Mouse (Mus musculus) cerebellum, postnatal 36 days (tissue): ENCODE results near the gene Fkbp14.

Experiments
- DNase-seq, 2 experiments: peaks; one replicate each; pipeline ENCODE4 v3.0.0; 2021 to 2022; ENCODE audit warnings: mixed read lengths in 2 of 2

Fkbp14 gene

GRCm38 (mm10) chr6:54597208-54597607 lies at the start of gene Fkbp14:
Gene Fkbp14 (minus strand): TSS chr6:54597308.
- no peak for DNase-seq

GRCm38 (mm10) chr6:54643181-54643580 lies 46.1 kb upstream of the Fkbp14 start:
- no peak for DNase-seq

- no peak for DNase-seq
Measured at GRCm38 (mm10) chr6:54641953-54642352, 44.8 kb upstream of the Fkbp14 start.

GRCm38 (mm10) chr6:54639877-54640276 lies 42.8 kb upstream of the Fkbp14 start:
- no peak for DNase-seq

GRCm38 (mm10) chr6:54631462-54631861 lies 34.4 kb upstream of the Fkbp14 start:
- peak; percentile 15 to 26 for DNase-seq

GRCm38 (mm10) chr6:54629734-54630133 lies 32.6 kb upstream of the Fkbp14 start:
- DNase-seq: peak; percentile 30 to 31

GRCm38 (mm10) chr6:54628381-54628780 lies 31.3 kb upstream of the Fkbp14 start:
- no peak for DNase-seq

GRCm38 (mm10) chr6:54620357-54620756 lies 23.2 kb upstream of the Fkbp14 start:
- no peak for DNase-seq

- DNase-seq: no peak
Measured at GRCm38 (mm10) chr6:54619530-54619929, 22.4 kb upstream of the Fkbp14 start.

- no peak for DNase-seq
Measured at GRCm38 (mm10) chr6:54617363-54617762, 20.3 kb upstream of the Fkbp14 start.

GRCm38 (mm10) chr6:54606241-54606640 lies 9.1 kb upstream of the Fkbp14 start:
- DNase-seq: no peak

GRCm38 (mm10) chr6:54604001-54604715 lies 7.0 kb upstream of the Fkbp14 start:
- DNase-seq: no peak

GRCm38 (mm10) chr6:54602891-54603290 lies 5.8 kb upstream of the Fkbp14 start:
- DNase-seq: no peak

- no peak for DNase-seq
Measured at GRCm38 (mm10) chr6:54600681-54601347, 3.7 kb upstream of the Fkbp14 start.

- DNase-seq: no peak
Measured at GRCm38 (mm10) chr6:54597711-54598110, 603 bp upstream of the Fkbp14 start.

GRCm38 (mm10) chr6:54595330-54595878 lies 1.7 kb downstream of the Fkbp14 start:
- DNase-seq: no peak

- peak; percentile 91 to 95 for DNase-seq
Measured at GRCm38 (mm10) chr6:54594469-54595329, 2.4 kb downstream of the Fkbp14 start, which contains the start of gene Plekha8. Gene Plekha8 (plus strand): TSS chr6:54595111.

GRCm38 (mm10) chr6:54593766-54594468 lies 3.2 kb downstream of the Fkbp14 start:
- DNase-seq: no peak

- DNase-seq: peak; percentile 94 to 95
Measured at GRCm38 (mm10) chr6:54592938-54593535, 4.1 kb downstream of the Fkbp14 start.

GRCm38 (mm10) chr6:54591778-54592177 lies 5.3 kb downstream of the Fkbp14 start:
- DNase-seq: no peak

- no peak for DNase-seq
Measured at GRCm38 (mm10) chr6:54590691-54591090, 6.4 kb downstream of the Fkbp14 start.

- DNase-seq: no peak
Measured at GRCm38 (mm10) chr6:54588212-54588611, 8.9 kb downstream of the Fkbp14 start.
